Mouse (Mus musculus): ENCODE results near the gene Olfr402.
"Not testable (repeated sequence)": the region's sequence is repeated elsewhere in the genome, so short reads cannot be mapped to it uniquely, and the experiment has no call there.

The Olfr402 gene

DNA sequence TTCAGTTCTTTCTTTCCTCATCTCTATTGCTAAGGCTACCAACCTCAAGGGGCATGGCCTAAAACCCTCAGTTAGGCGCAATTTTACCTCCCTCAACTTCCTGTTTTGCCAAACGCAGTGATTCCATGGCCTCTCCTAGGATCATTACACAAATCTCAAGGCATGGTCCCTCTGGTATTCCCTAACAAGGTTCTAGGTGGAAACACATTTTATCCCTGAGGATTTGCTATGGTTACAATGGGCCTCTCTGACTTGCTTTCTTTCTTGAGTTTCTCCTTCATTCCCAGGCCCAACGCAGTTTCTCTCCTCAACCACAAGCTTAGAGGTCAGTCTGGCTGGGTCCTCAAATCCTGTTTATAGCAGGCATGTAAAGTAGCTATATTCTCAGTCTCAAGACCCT, at the start of gene Olfr402:
Olfr402 (plus strand) TSS at position 301 of the 400 bp plus-strand sequence.
- DNase-seq (ENCODE audit: low spot score in 2 of 2): no peak

DNA sequence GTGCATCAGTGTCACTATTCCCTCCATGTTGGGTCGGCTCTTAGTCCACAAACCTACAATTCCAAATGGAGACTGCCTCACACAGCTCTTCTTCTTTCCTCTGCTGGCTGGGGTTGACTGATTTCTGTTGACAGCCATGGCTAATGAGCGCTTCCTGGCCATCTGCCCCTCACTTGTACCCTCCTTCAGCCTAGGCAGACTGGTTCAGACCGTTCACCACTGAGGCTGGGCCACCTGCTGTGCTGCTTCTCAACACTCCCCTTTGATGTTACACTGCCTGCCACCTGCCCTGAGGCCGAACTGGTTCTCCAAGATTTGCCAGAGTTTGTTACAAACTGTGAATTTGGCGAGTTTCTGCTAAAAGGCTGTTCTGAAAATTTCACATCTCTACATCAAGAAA, 48.3 kb upstream of the Olfr402 start:
- no peak for DNase-seq (ENCODE audit: low spot score in 2 of 2)

DNA sequence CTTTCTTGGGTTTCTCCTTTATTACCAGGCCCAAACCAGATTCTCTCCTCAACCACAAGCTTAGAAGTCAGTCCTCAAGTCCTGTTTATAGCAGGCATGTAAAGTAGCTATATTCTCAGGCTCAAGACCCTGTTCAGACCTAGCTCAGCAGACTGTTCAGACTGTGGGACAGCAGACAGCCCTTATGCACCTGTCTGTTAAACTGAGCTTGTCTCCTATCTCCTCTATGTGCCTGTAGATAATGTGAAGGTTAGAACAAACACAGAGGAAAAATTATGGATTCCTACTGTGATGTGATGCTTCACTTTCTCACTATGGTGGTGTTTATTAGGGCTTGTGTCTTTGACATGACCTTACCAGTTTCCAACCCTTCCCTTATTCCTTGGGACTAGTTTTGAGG, 39.9 kb upstream of the Olfr402 start, which contains the start of gene Olfr401:
Olfr401 (plus strand) TSS at position 301 of the 400 bp plus-strand sequence.
- DNase-seq (ENCODE audit: low spot score in 2 of 2): no peak

DNA sequence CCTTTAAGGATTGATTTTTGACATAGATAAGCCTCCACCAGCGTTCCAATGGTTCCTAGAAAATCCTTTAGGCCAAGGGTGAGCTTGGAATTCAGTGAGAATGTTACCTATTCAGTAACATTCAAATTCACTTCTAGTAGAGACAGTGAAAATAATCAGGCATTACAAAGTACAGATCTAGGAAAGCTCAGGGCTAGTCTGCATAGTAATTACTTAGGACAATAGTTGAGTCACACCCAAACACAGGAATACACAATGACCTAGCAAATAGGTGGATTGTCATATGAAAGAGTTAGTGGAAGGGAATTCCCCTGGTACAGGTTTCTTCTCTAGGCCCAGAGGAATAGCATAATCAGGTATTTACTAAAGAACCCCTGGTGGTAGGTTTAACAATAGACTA, 13.3 kb upstream of the Olfr402 start:
- DNase-seq (ENCODE audit: low spot score in 2 of 2): not testable (repeated sequence)

- no peak for DNase-seq (ENCODE audit: low spot score in 2 of 2)
Observed at GRCm38 (mm10) chr11:74145866-74146265, 7.5 kb upstream of the Olfr402 start.

DNA sequence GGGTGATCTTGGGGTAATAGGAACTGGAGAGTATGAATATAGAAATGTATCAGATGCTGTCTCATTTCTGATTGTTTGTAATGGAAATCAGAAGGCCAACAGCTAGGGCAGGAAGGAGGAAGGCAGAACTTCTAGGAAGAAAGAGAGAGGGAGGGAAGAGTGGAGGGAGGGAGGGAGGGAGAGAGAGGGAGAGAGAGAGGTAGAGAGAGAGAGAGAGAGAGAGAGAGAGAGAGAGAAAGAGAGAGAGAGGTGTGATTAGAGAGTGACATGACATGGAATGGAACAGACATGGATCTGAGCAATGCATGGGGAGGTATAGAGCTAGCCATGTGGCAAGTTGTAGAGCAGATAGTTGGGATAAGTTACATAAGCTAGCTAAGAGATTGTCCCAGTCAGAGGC, 15.4 kb downstream of the Olfr402 start:
- DNase-seq (ENCODE audit: low spot score in 2 of 2): no peak

GRCm38 (mm10) chr11:74183168-74183567, 29.8 kb downstream of the Olfr402 start:
- no peak for DNase-seq (ENCODE audit: low spot score in 2 of 2)

DNA sequence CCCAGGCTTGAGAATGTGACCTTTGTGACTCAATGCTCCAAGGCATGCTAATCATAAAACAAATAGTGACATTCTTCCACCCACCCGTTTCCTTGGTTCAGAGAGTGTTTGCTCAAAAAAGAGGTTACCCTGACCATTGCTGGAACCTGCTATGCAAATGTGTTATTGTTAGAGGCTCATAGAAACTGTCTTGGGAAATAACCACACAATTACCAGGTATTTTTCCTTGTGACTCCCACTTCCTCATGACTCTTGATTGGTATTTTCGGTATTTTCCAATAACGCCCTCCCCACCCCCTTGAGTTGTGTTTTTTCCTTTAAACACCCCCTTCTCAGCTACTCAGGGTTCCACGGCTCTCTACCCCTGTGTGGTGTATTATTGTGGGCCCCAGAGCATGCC, 30.4 kb downstream of the Olfr402 start:
- DNase-seq (ENCODE audit: low spot score in 2 of 2): no peak

DNA sequence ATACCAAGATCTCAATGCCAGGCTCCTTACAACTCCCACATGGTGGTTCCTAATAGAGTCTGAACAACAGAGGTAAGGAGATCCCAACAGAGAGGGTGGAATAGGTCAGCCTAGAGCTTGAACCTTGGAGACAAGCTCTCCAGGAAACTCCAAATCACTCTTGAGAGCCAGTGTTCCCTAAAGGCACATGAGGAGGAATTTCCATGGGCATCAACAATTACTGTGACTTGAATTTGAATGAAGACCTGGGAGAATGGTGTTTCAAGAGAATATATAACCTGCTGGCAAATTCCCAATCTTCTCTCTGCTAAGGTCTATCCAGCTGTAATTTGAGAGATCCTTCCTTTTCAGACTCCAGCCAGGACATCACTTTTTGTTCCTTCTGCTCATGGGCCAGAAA, 32.6 kb downstream of the Olfr402 start, which contains the start of gene Olfr403:
Olfr403 (plus strand) TSS at position 301 of the 400 bp plus-strand sequence.
- no peak for DNase-seq (ENCODE audit: low spot score in 2 of 2)
